16 mouse cellular contexts compared by ENCODE assay signal in the genomic region with DNA sequence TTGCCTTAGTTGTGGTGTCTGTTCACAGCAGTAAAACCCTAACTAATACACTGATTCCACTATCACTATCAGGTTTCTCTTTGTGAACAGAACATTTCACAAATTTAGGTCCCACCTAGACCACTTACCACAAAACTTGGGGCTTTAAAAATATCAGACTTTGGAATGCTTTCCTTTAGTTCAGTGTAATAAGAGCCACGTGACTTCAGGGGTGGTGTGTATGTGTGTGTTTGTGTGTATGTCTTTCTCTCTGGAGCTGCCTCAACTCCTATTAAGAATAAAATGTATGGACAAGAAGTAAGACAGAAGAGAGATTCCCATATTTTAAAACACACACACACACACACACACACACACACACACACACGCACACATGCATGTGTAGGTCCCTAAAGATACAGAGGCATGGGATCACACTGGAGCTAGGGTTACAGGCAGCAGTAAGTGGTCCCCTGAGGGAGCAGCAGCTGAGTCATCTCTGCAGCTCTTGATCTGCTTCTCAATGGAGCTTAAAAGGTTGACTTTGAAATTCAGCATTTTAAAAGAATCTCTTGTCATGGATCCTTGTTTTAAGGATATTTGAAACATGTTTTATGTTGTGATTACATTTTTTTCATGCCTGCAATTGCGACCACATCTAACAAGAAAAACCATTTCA.
"Had no signal": no experiment of that assay in that cellular context is flagged by ENCODE, and none has a peak within 500 bp of the region (broad histone marks: within the 10 kb centered on the region; RNA-seq: fewer than 3 reads in every experiment).

No protein-coding gene starts in this region.

- H3K27me3 ChIP-seq: limb, embryonic 13.5 days; liver, embryonic 13.5 days; neural tube, embryonic 12.5 days; neural tube, embryonic 15.5 days had no signal

- H3K36me3 ChIP-seq: limb, embryonic 13.5 days; liver, embryonic 13.5 days; neural tube, embryonic 12.5 days; neural tube, embryonic 15.5 days had no signal

- DNase-seq: kidney, postnatal 36 days; left cerebral cortex, postnatal 4 days; liver, embryonic 13.5 days; lung, adult 2 months; lung, postnatal 14 days; lung, postnatal 4 days; midbrain, embryonic 14.5 days; right cerebral cortex, adult 18-20 months; right cerebral cortex, postnatal 14 days; right cerebral cortex, postnatal 4 days; thymus, adult 2 months; thymus, postnatal 14 days; thymus, postnatal 4 days had no signal

- H3K4me3 ChIP-seq: limb, embryonic 13.5 days; liver, embryonic 13.5 days; neural tube, embryonic 12.5 days; neural tube, embryonic 15.5 days had no signal
